Mouse (Mus musculus): Measurements from ENCODE around the gene Capn6.

The Capn6 gene

DNA sequence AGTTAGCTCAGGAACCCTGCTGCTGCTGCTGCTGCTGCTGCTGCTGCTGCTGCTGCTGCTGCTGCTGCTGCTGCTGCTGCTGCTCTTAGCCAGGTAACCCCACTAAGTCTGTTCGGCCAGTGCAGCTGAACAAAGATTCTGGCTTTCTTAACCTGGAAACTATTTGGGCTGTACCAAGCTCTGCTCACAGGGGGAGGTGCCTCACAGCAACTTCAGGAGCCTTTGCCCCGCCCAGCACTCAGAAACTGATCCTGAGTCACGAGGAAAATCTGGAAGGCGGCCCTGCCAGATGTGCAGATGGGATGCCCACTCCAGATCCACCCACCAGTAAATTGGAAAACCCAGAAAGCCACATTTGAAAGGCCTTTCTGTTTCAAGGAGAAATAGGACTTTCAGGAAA is at the start of gene Capn6:
TSS of gene Capn6 (minus strand) at position 203 of the 400 bp plus-strand sequence.
- peak; percentile 95 for DNase-seq (ENCODE audit: low read depth, low spot score)

DNA sequence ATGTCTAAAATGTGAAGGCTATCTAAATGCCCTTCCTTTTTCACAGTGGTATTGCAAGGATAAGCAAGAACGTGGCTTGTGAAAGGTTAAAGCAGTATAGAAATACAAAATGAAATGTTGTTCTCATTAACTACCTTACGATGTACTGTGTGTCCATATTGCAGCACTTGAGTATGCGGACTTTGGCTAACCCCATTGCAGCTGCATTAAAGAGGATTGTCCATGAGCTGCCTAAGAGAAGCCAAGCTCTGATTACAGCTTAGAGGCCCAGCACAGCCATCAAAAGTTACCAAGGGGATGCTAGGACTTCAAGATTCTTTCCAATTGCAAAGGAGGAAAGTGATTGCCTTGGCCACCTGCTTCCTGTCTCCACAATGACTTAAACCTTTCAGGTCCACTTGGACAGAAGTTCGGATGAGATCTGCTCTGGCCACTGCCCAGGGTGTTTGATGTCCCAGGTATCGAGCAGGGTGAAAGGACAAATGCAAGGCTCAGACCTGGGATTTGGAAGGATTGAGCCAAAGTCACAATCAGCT is 40.0 kb upstream of the Capn6 start:
- DNase-seq (ENCODE audit: low read depth, low spot score): no peak

DNA sequence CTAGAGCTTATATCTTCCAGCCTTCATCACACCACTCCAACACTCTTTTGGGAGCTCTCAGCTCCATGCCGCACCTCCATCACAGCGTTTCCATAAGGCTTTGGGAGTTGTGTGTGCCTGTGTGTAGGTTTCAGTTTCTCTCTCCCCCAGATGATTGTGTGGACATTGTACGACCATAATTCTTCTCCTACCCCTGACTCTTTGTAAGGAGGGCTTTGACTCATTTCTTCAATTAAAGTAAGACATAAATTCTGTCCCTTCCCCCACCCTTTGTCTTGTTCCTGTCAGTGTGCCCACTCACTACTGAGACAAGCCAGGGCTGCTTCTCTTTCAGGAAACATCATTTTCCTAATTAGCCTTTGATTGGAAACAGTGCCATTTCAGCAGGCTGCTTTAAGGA is 24.1 kb upstream of the Capn6 start:
- no peak for DNase-seq (ENCODE audit: low read depth, low spot score)

DNA sequence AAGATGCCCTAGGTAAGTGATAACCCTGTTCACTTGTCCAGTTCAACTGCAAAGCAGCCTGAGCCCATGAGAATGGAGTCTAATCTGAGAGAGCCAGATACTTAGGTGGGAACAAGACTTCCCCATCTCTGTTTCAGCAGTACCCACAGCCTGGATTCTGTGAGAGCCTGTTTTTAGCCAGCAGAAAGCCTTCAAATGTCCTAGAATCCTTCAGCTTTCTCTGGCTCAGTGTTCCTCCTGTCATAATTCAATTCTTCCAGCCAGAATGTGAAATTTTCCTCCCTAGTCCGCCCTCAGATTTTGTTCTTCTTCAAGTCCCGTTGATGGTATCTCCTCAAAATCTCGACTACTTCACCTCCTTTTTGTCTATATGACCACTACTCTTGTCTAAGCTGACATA is 22.8 kb upstream of the Capn6 start:
- DNase-seq (ENCODE audit: low read depth, low spot score): no peak

DNA sequence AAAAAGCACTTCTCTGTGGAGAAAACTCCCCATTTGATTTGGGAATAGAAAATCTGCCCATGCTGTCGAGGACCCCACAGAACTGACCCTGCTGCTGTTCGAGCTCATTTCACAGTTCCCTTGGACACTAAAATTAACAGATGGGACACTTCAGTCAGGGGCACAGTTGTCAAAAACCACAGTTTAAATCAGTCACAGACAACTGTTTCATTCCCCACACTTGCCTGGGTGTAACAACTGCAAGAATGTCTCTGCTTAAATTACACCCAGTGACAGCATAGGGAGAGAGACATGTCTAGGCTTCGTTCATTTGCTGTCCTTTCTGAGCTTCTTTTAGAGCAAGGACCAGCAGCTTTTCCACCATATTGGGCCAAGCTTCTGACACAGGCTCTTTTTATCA is 19.4 kb upstream of the Capn6 start:
- no peak for DNase-seq (ENCODE audit: low read depth, low spot score)

DNA sequence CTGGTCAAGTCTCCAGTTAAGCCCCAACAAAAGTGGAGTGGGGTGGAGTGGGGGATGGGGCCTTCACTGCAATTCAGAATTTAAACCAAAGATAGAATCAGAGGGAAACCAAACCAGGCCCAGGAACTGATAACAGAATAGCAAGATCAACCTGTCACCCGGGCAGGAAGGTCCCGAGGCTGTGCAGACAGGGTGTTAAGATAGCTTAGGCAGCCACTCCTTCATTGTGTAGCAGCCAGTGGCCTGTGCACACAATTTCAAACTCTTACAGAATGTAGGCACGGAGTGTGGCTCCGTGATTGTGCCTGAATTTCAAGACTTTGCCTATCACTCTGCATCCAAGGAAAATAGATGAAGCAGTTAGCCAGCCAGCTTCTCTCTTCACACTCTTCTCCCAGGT is 693 bp downstream of the Capn6 start:
- DNase-seq (ENCODE audit: low read depth, low spot score): no peak

DNA sequence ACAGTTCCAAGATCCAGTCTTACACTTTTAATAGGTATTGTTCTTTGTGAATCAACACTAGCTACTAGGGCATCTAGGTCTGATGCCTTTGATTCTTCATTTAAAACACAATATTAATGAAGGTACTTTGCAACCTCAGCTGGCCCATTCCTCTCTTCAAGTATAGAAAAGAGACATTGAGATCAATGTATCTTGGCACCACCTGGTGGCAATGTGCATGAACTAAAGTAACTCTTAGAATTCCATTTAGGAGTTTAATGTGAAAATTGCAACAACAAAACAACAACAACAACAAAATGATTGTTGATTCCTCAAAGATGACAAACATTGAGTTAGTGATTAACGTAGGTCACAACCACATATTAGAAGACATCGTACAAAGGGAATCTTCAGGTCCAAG is 8.3 kb downstream of the Capn6 start:
- peak; percentile 39 for DNase-seq (ENCODE audit: low read depth, low spot score)

DNA sequence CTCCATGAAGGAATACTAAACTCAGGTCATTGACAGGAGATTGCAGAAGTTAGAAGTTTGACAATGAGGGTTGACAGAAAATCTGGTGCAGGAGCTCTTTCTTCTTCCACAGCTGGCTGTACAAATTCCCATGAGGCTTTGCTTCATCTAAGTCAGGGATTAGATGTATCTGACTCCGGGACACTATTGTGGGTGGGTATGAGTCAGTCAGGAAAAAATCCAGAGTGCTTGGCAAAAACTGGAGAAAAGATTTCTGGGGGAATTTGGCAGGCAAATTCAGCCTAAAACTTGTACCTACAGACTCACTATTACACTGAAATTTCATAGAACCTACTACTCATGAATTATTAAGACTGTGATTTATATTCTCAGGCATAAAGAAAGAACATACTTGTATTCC is 11.3 kb downstream of the Capn6 start:
- peak; percentile 45 for DNase-seq (ENCODE audit: low read depth, low spot score)

DNA sequence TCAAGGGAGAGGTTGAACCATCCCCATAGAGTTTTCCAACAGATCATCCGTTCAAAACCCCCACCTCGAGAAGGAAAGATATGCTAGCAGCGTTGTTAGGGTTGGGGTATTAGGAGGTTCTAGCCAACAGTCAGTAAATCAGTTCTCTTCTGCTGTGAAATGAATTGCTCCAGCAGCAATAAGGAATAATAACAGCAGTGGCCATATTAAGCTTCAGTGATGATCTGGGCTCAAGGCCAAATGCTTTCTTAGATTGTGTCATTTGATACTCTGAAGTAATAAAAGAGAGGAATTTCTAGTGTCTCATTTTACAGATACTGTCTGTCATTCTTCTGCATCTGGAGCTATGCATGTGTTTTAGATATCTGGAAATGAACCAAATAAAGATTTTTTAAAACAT is 64.7 kb downstream of the Capn6 start:
- peak; percentile 60 for DNase-seq (ENCODE audit: low read depth, low spot score)
